In the genomic region with DNA sequence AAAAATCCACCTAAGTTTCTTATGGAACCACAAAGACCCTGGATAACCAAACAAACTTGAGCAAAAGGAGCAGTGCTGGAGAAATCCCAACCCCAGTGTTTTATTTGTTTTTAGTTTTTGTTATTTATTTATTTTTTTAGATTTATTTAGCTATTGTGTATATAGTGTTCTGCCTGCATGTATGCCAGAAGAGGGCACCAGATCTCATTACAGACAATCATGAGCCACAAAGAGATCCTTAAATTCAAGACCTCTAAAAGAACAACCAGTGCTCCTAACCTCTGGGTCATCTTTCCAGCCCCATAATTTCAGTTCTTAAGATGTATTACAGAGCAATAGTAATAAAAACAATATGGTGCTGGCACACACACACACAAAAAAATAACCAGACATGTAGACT, we compare ENCODE assay signal across 22 mouse cellular contexts. TPM values are rescaled to one million over a fixed set of nuclear protein-coding genes. Genes with fewer than 3 reads are reported as not detected.
A peak's percentile ranks its signal among the peaks of the same experiment; 100 is the strongest.
DNase-seq lines count a peak whose midpoint lies in the region; ATAC-seq and TF ChIP-seq lines count a peak whose summit lies in the region.
"Had no signal": no experiment of that assay in that cellular context is flagged by ENCODE, and none has a peak within 500 bp of the region (broad histone marks: within the 10 kb centered on the region; RNA-seq: fewer than 3 reads in every experiment).

No protein-coding gene starts in this region.

- no peaks in the 10 kb centered on the region for H3K36me3 ChIP-seq in hindbrain, postnatal 0 days (ENCODE audit: insufficient read depth, low read length)
- H3K36me3 ChIP-seq in hindbrain, embryonic 10.5 days, result no peaks in the 10 kb centered on the region
- no peaks in the 10 kb centered on the region for H3K36me3 ChIP-seq in midbrain, postnatal 0 days (ENCODE audit: insufficient read depth, low read length)
- H3K36me3 ChIP-seq in midbrain, embryonic 15.5 days (replicated peaks), result no peaks in the 10 kb centered on the region
- H3K36me3 ChIP-seq in stomach, postnatal 0 days (ENCODE audit: control insufficient read depth, insufficient read depth, low read length), result no peaks in the 10 kb centered on the region
- H3K36me3 ChIP-seq in embryonic facial prominence, embryonic 10.5 days (replicated peaks), result no peaks in the 10 kb centered on the region
- H3K36me3 ChIP-seq: heart, embryonic 12.5 days; intestine, embryonic 15.5 days; liver, embryonic 12.5 days; midbrain, embryonic 10.5 days had no signal

- no peaks in the 10 kb centered on the region for H3K9me3 ChIP-seq in hindbrain, postnatal 0 days (ENCODE audit: low read length)
- H3K9me3 ChIP-seq in hindbrain, embryonic 10.5 days, result no peaks in the 10 kb centered on the region
- H3K9me3 ChIP-seq in midbrain, postnatal 0 days (ENCODE audit: low read length), result no peaks in the 10 kb centered on the region
- H3K9me3 ChIP-seq in midbrain, embryonic 15.5 days, result no peaks in the 10 kb centered on the region
- H3K9me3 ChIP-seq in stomach, postnatal 0 days (ENCODE audit: control insufficient read depth, low read length), result no peaks in the 10 kb centered on the region
- no peaks in the 10 kb centered on the region for H3K9me3 ChIP-seq in embryonic facial prominence, embryonic 10.5 days
- H3K9me3 ChIP-seq: heart, embryonic 12.5 days; intestine, embryonic 15.5 days; liver, embryonic 12.5 days; midbrain, embryonic 10.5 days had no signal

- TF ChIP-seq EP300 in stomach, postnatal 0 days (optimal IDR thresholded peaks at IDR 0.05), result no peak

- no peak overlapping the region for H3K4me3 ChIP-seq in hindbrain, postnatal 0 days (ENCODE audit: low read length)
- no peak overlapping the region for H3K4me3 ChIP-seq in hindbrain, embryonic 10.5 days
- no peak overlapping the region for H3K4me3 ChIP-seq in midbrain, postnatal 0 days (ENCODE audit: low read depth, low read length)
- no peak overlapping the region for H3K4me3 ChIP-seq in midbrain, embryonic 15.5 days
- H3K4me3 ChIP-seq in stomach, postnatal 0 days (ENCODE audit: low read depth, low read length), result no peak overlapping the region
- H3K4me3 ChIP-seq in embryonic facial prominence, embryonic 10.5 days, result no peak overlapping the region
- H3K4me3 ChIP-seq: erythroblast, embryonic 14.5 days; heart, embryonic 12.5 days; intestine, embryonic 15.5 days; liver, embryonic 12.5 days; midbrain, embryonic 10.5 days had no signal

- no peak overlapping the region for H3K27ac ChIP-seq in hindbrain, postnatal 0 days
- no peak overlapping the region for H3K27ac ChIP-seq in hindbrain, embryonic 10.5 days
- no peak overlapping the region for H3K27ac ChIP-seq in midbrain, postnatal 0 days (ENCODE audit: low read depth, low read length)
- H3K27ac ChIP-seq in midbrain, embryonic 15.5 days, result no peak overlapping the region
- no peak overlapping the region for H3K27ac ChIP-seq in stomach, postnatal 0 days (replicated peaks)
- no peak overlapping the region for H3K27ac ChIP-seq in embryonic facial prominence, embryonic 10.5 days (replicated peaks)
- H3K27ac ChIP-seq: intestine, embryonic 15.5 days; liver, embryonic 12.5 days; midbrain, embryonic 10.5 days had no signal

- POLR2A ChIA-PET in Patski (lab: Charles Lee), result interaction anchor here (0.6 to 0.7 kb wide), 3 partner anchors 118 to 168 kb away, joined by 3 to 5 read pairs (median 3); no protein-coding TSS in a partner anchor

- no peak for ATAC-seq in hindbrain, postnatal 0 days
- ATAC-seq in midbrain, postnatal 0 days (ENCODE audit: low FRiP score), result no peak
- ATAC-seq in midbrain, embryonic 15.5 days (replicated peaks), result no peak
- no peak for ATAC-seq in Patski
- no peak for ATAC-seq in stomach, postnatal 0 days (ENCODE audit: low FRiP score, low TSS enrichment)
- ATAC-seq: intestine, embryonic 15.5 days; liver, embryonic 12.5 days had no signal

- TF ChIP-seq CTCF in hindbrain, postnatal 0 days (IDR thresholded peaks at IDR 0.05; ENCODE audit: low read depth), result peak; percentile 20; the same call in 1 of the 2 replicates
- peak; percentile 39 for TF ChIP-seq CTCF in midbrain, postnatal 0 days (IDR thresholded peaks at IDR 0.05)
- peak; percentile 55 for TF ChIP-seq CTCF in Patski (IDR thresholded peaks at IDR 0.05)
- peak; percentile 53 for TF ChIP-seq CTCF in stomach, postnatal 0 days (IDR thresholded peaks at IDR 0.05; ENCODE audit: low read depth)

- CTCF ChIA-PET in Patski (lab: Charles Lee), result interaction anchor here (1.6 to 2.0 kb wide), 2 partner anchors 12 to 126 kb away, joined by 6 to 9 read pairs; no protein-coding TSS in a partner anchor

- H3K9ac ChIP-seq in hindbrain, postnatal 0 days (replicated peaks; ENCODE audit: low read length), result no peak overlapping the region
- H3K9ac ChIP-seq in midbrain, postnatal 0 days (replicated peaks; ENCODE audit: low read length, poor library complexity, severe bottlenecking), result no peak overlapping the region
- H3K9ac ChIP-seq in midbrain, embryonic 15.5 days, result no peak overlapping the region
- no peak overlapping the region for H3K9ac ChIP-seq in stomach, postnatal 0 days (ENCODE audit: low read length)
- H3K9ac ChIP-seq: heart, embryonic 12.5 days; intestine, embryonic 15.5 days; liver, embryonic 12.5 days had no signal

- DNase-seq in hindbrain, postnatal 0 days (ENCODE audit: low spot score), result no peak
- DNase-seq in hindbrain, embryonic 10.5 days (ENCODE audit: low spot score), result no peak
- DNase-seq in midbrain, postnatal 0 days (ENCODE audit: low spot score), result no peak
- no peak for DNase-seq in Patski (ENCODE audit: low read depth, low spot score)
- DNase-seq in stomach, postnatal 0 days (ENCODE audit: low spot score), result no peak
- no peak for DNase-seq in embryonic facial prominence, embryonic 10.5 days (ENCODE audit: low spot score)
- DNase-seq: adrenal gland, adult 2 months; cerebellum, adult 9-11 months; gastrocnemius, postnatal 14 days; heart, postnatal 4 days; kidney, postnatal 25 days; left cerebral cortex, postnatal 4 days; lung, postnatal 10 days had no signal

- no peaks in the 10 kb centered on the region for H3K4me1 ChIP-seq in hindbrain, postnatal 0 days (ENCODE audit: insufficient read depth, low read length)
- no peaks in the 10 kb centered on the region for H3K4me1 ChIP-seq in hindbrain, embryonic 10.5 days (replicated peaks)
- no peaks in the 10 kb centered on the region for H3K4me1 ChIP-seq in midbrain, postnatal 0 days (ENCODE audit: insufficient read depth, low read length)
- no peaks in the 10 kb centered on the region for H3K4me1 ChIP-seq in midbrain, embryonic 15.5 days
- no peaks in the 10 kb centered on the region for H3K4me1 ChIP-seq in stomach, postnatal 0 days (replicated peaks; ENCODE audit: control insufficient read depth, insufficient read depth)
- no peaks in the 10 kb centered on the region for H3K4me1 ChIP-seq in embryonic facial prominence, embryonic 10.5 days
- H3K4me1 ChIP-seq: heart, embryonic 12.5 days; intestine, embryonic 15.5 days; liver, embryonic 12.5 days; midbrain, embryonic 10.5 days had no signal

- H3K27me3 ChIP-seq in hindbrain, postnatal 0 days (ENCODE audit: insufficient read depth, low read length), result no peaks in the 10 kb centered on the region
- no peaks in the 10 kb centered on the region for H3K27me3 ChIP-seq in hindbrain, embryonic 10.5 days (ENCODE audit: insufficient read depth, poor library complexity, severe bottlenecking)
- H3K27me3 ChIP-seq in midbrain, postnatal 0 days (ENCODE audit: insufficient read depth, low read length), result no peaks in the 10 kb centered on the region
- H3K27me3 ChIP-seq in midbrain, embryonic 15.5 days (replicated peaks), result no peaks in the 10 kb centered on the region
- H3K27me3 ChIP-seq in Patski, result peaks cover 6% of the 10 kb centered on the region
- H3K27me3 ChIP-seq in stomach, postnatal 0 days (ENCODE audit: control insufficient read depth, insufficient read depth, low read length), result no peaks in the 10 kb centered on the region
- no peaks in the 10 kb centered on the region for H3K27me3 ChIP-seq in embryonic facial prominence, embryonic 10.5 days (replicated peaks; ENCODE audit: low read depth, poor library complexity, severe bottlenecking)
- H3K27me3 ChIP-seq: heart, embryonic 12.5 days; intestine, embryonic 15.5 days; liver, embryonic 12.5 days had no signal

- no peak overlapping the region for H3K4me2 ChIP-seq in hindbrain, postnatal 0 days (ENCODE audit: low read depth, low read length)
- no peak overlapping the region for H3K4me2 ChIP-seq in midbrain, postnatal 0 days (ENCODE audit: low read depth, low read length, poor library complexity, severe bottlenecking)
- no peak overlapping the region for H3K4me2 ChIP-seq in midbrain, embryonic 15.5 days
- H3K4me2 ChIP-seq in stomach, postnatal 0 days (replicated peaks; ENCODE audit: low read depth), result no peak overlapping the region
- H3K4me2 ChIP-seq: heart, embryonic 12.5 days; intestine, embryonic 15.5 days; liver, embryonic 12.5 days had no signal

- in situ Hi-C loops in Patski (cut with MboI; ENCODE audit: low pct_unique_long_range_greater_than_20kb), result no loop called here

RNA-seq across cellular contexts. Expression of a gene that starts 26.5 kb away (rescaled TPM):
- 0.11 TPM in 1 of 2 replicates, not detected in the other for total RNA-seq in hindbrain, postnatal 0 days (2014; rRNA removed)
- polyA plus RNA-seq in hindbrain, postnatal 0 days (2015; fragmentation: Nextera tagmentation; extraction: Ambion mirVana), result not detected in 2 replicates
- not detected in 2 replicates for polyA plus RNA-seq in hindbrain, embryonic 10.5 days (2016; fragmentation: Nextera tagmentation; extraction: Ambion mirVana)
- not detected in 2 replicates for total RNA-seq in midbrain, postnatal 0 days (2014; rRNA removed)
- not detected in 2 replicates for polyA plus RNA-seq in midbrain, postnatal 0 days (2015; fragmentation: Nextera tagmentation; extraction: Ambion mirVana)
- polyA plus RNA-seq in midbrain, embryonic 15.5 days (2015; fragmentation: Nextera tagmentation; extraction: Ambion mirVana), result not detected in 2 replicates
- 0.03 TPM for polyA plus RNA-seq in Patski (2021)
- polyA plus RNA-seq in stomach, postnatal 0 days (2015; fragmentation: Nextera tagmentation; extraction: Ambion mirVana), result not detected in 2 replicates
- polyA plus RNA-seq in embryonic facial prominence, embryonic 10.5 days (2016; fragmentation: Nextera tagmentation; extraction: Ambion mirVana), result not detected in 2 replicates
- total RNA-seq: adrenal gland, adult 2 months; gastrocnemius, postnatal 14 days; heart, postnatal 4 days; layer of hippocampus, postnatal 25 days; left cerebral cortex, postnatal 4 days; neutrophil, adult 5-6 weeks had no signal
- polyA plus RNA-seq: adrenal gland, adult 2 months; erythroblast, embryonic 14.5 days; heart, embryonic 12.5 days; intestine, embryonic 15.5 days; liver, embryonic 12.5 days; midbrain, embryonic 10.5 days; spleen, adult 2 months had no signal

RNA-seq across cellular contexts. Expression of a gene that starts 54.5 kb away (rescaled TPM):
- total RNA-seq in hindbrain, postnatal 0 days (2014; rRNA removed), result not detected in 2 replicates
- not detected in 2 replicates for polyA plus RNA-seq in hindbrain, postnatal 0 days (2015; fragmentation: Nextera tagmentation; extraction: Ambion mirVana)
- not detected in 2 replicates for polyA plus RNA-seq in hindbrain, embryonic 10.5 days (2016; fragmentation: Nextera tagmentation; extraction: Ambion mirVana)
- not detected in 2 replicates for total RNA-seq in midbrain, postnatal 0 days (2014; rRNA removed)
- not detected in 2 replicates for polyA plus RNA-seq in midbrain, postnatal 0 days (2015; fragmentation: Nextera tagmentation; extraction: Ambion mirVana)
- not detected in 2 replicates for polyA plus RNA-seq in midbrain, embryonic 15.5 days (2015; fragmentation: Nextera tagmentation; extraction: Ambion mirVana)
- polyA plus RNA-seq in Patski (2021), result not detected
- 0.07 TPM in 1 of 2 replicates, not detected in the other for polyA plus RNA-seq in stomach, postnatal 0 days (2015; fragmentation: Nextera tagmentation; extraction: Ambion mirVana)
- polyA plus RNA-seq in embryonic facial prominence, embryonic 10.5 days (2016; fragmentation: Nextera tagmentation; extraction: Ambion mirVana), result not detected in 2 replicates
- total RNA-seq: adrenal gland, adult 2 months; gastrocnemius, postnatal 14 days; heart, postnatal 4 days; layer of hippocampus, postnatal 25 days; left cerebral cortex, postnatal 4 days; neutrophil, adult 5-6 weeks had no signal
- polyA plus RNA-seq: adrenal gland, adult 2 months; erythroblast, embryonic 14.5 days; heart, embryonic 12.5 days; intestine, embryonic 15.5 days; liver, embryonic 12.5 days; midbrain, embryonic 10.5 days; spleen, adult 2 months had no signal

RNA-seq across cellular contexts. Expression of a gene that starts 59.3 kb away (rescaled TPM):
- total RNA-seq in hindbrain, postnatal 0 days (2014; rRNA removed), result 43.5 and 55.2 TPM in 2 replicates
- 91.4 and 102 TPM in 2 replicates for polyA plus RNA-seq in hindbrain, postnatal 0 days (2015; fragmentation: Nextera tagmentation; extraction: Ambion mirVana)
- 46.8 and 55.8 TPM in 2 replicates for polyA plus RNA-seq in hindbrain, embryonic 10.5 days (2016; fragmentation: Nextera tagmentation; extraction: Ambion mirVana)
- total RNA-seq in midbrain, postnatal 0 days (2014; rRNA removed), result 37.9 and 43.3 TPM in 2 replicates
- polyA plus RNA-seq in midbrain, postnatal 0 days (2015; fragmentation: Nextera tagmentation; extraction: Ambion mirVana), result 60.1 and 62.4 TPM in 2 replicates
- polyA plus RNA-seq in midbrain, embryonic 15.5 days (2015; fragmentation: Nextera tagmentation; extraction: Ambion mirVana), result 27.9 and 29.2 TPM in 2 replicates
- 169 TPM for polyA plus RNA-seq in Patski (2021)
- 164 and 166 TPM in 2 replicates for polyA plus RNA-seq in stomach, postnatal 0 days (2015; fragmentation: Nextera tagmentation; extraction: Ambion mirVana)
- 54.8 and 58.6 TPM in 2 replicates for polyA plus RNA-seq in embryonic facial prominence, embryonic 10.5 days (2016; fragmentation: Nextera tagmentation; extraction: Ambion mirVana)
